In genomic region chr11:88482236-88482635, GRCm38 (mm10) we compare ENCODE assay signal across 8 mouse cellular contexts.
DNase-seq lines count a peak whose midpoint lies in the region; ATAC-seq and TF ChIP-seq lines count a peak whose summit lies in the region.
"Had no signal": no experiment of that assay in that cellular context is flagged by ENCODE, and none has a peak within 500 bp of the region (broad histone marks: within the 10 kb centered on the region; RNA-seq: fewer than 3 reads in every experiment).

No protein-coding gene starts in this region.

- no peaks in the 10 kb centered on the region for H3K27me3 ChIP-seq in forebrain, embryonic 10.5 days (ENCODE audit: poor library complexity, severe bottlenecking)
- no peaks in the 10 kb centered on the region for H3K27me3 ChIP-seq in hindbrain, embryonic 14.5 days (ENCODE audit: control insufficient read depth, insufficient read depth, low read length)
- H3K27me3 ChIP-seq in neural tube, embryonic 15.5 days (replicated peaks): no peaks in the 10 kb centered on the region
- H3K27me3 ChIP-seq: liver, embryonic 15.5 days had no signal

- H3K4me2 ChIP-seq in hindbrain, embryonic 14.5 days (replicated peaks): 0 out of 2 replicates have a peak overlapping the region, but pooled peaks have one; percentile 13
- H3K4me2 ChIP-seq in neural tube, embryonic 15.5 days: peak overlapping the region; percentile 13; the same call in 1 of the 2 replicates
- H3K4me2 ChIP-seq: liver, embryonic 15.5 days had no signal

- 27% methylated on average over 6 of the region's 6 CpGs for WGBS in forebrain, embryonic 10.5 days
- WGBS in hindbrain, embryonic 14.5 days: 15% methylated on average over 6 of the region's 6 CpGs
- WGBS in neural tube, embryonic 15.5 days: 21% methylated on average over 6 of the region's 6 CpGs

- intact Hi-C loops in left cerebral cortex, postnatal 14 days (cut with DNase I): no loop called here
- intact Hi-C loops in left cerebral cortex, adult 2 months (cut with DNase I): no loop called here

- no peak for ATAC-seq in hindbrain, embryonic 14.5 days (ENCODE audit: low FRiP score)
- ATAC-seq in neural tube, embryonic 15.5 days (ENCODE audit: low FRiP score): no peak
- ATAC-seq in megakaryocyte progenitor cell, adult 5-6 weeks (replicated peaks; ENCODE audit: poor library complexity): no peak

- peak; percentile 20 to 29 for DNase-seq in left cerebral cortex, postnatal 14 days (ENCODE audit: low spot score in 2 of 2)
- no peak for DNase-seq in left cerebral cortex, adult 2 months (ENCODE audit: extremely low spot score in 1 of 2, low spot score in 2 of 2)
- DNase-seq in forebrain, embryonic 10.5 days (ENCODE audit: extremely low spot score, low spot score): peak; percentile 46
- DNase-seq in hindbrain, embryonic 14.5 days (ENCODE audit: low spot score): no peak
- DNase-seq in left cerebral cortex, adult 8-10 months (ENCODE audit: low spot score in 2 of 2): no peak

- 0 out of 2 replicates have a peak overlapping the region, but pooled peaks have one; percentile 45 for H3K9ac ChIP-seq in hindbrain, embryonic 14.5 days
- H3K9ac ChIP-seq in neural tube, embryonic 15.5 days (replicated peaks): no peak overlapping the region
- H3K9ac ChIP-seq: liver, embryonic 15.5 days had no signal

- H3K27ac ChIP-seq in left cerebral cortex, adult 2 months: no peak overlapping the region; the same call in 1 of the 2 replicates
- peak overlapping the region; percentile 93 for H3K27ac ChIP-seq in forebrain, embryonic 10.5 days
- H3K27ac ChIP-seq in hindbrain, embryonic 14.5 days: peak overlapping the region; percentile 89
- H3K27ac ChIP-seq in neural tube, embryonic 15.5 days (replicated peaks): peak overlapping the region; percentile 83
- H3K27ac ChIP-seq: liver, embryonic 15.5 days had no signal

- H3K36me3 ChIP-seq in forebrain, embryonic 10.5 days (replicated peaks): peaks cover 35% of the 10 kb centered on the region
- no peaks in the 10 kb centered on the region for H3K36me3 ChIP-seq in hindbrain, embryonic 14.5 days (replicated peaks; ENCODE audit: control insufficient read depth, insufficient read depth)
- no peaks in the 10 kb centered on the region for H3K36me3 ChIP-seq in neural tube, embryonic 15.5 days
- H3K36me3 ChIP-seq: liver, embryonic 15.5 days had no signal

- H3K4me1 ChIP-seq in forebrain, embryonic 10.5 days: peaks cover 89% of the 10 kb centered on the region
- peaks cover 76% of the 10 kb centered on the region for H3K4me1 ChIP-seq in hindbrain, embryonic 14.5 days (replicated peaks; ENCODE audit: control insufficient read depth, insufficient read depth, low read length)
- H3K4me1 ChIP-seq in neural tube, embryonic 15.5 days: peaks cover 56% of the 10 kb centered on the region

- TF ChIP-seq CTCF in left cerebral cortex, adult 2 months (IDR thresholded peaks at IDR 0.05): no peak

- H3K4me3 ChIP-seq in left cerebral cortex, adult 2 months: no peak overlapping the region
- H3K4me3 ChIP-seq in forebrain, embryonic 10.5 days: peak overlapping the region; percentile 36; the same call in 1 of the 2 replicates
- H3K4me3 ChIP-seq in hindbrain, embryonic 14.5 days (replicated peaks; ENCODE audit: low read length): no peak overlapping the region
- no peak overlapping the region for H3K4me3 ChIP-seq in neural tube, embryonic 15.5 days (replicated peaks)
- H3K4me3 ChIP-seq: liver, embryonic 15.5 days had no signal

- no peaks in the 10 kb centered on the region for H3K9me3 ChIP-seq in forebrain, embryonic 10.5 days
- H3K9me3 ChIP-seq in hindbrain, embryonic 14.5 days (ENCODE audit: control insufficient read depth, low read length): no peaks in the 10 kb centered on the region
- H3K9me3 ChIP-seq in neural tube, embryonic 15.5 days (replicated peaks): no peaks in the 10 kb centered on the region
- H3K9me3 ChIP-seq: liver, embryonic 15.5 days had no signal

Comparison
In these comparisons a context has a peak if more than half of its experiments do, and no peak if none do; other contexts are left out.
1. DNase-seq: peak in left cerebral cortex, postnatal 14 days (2 of 2) and forebrain, embryonic 10.5 days (single experiment); none in left cerebral cortex, adult 2 months (0 of 2), hindbrain, embryonic 14.5 days (single experiment) and left cerebral cortex, adult 8-10 months (0 of 2).